Mouse (Mus musculus): Measurements from ENCODE around the gene BC024978. TPM values are rescaled to one million over a fixed set of nuclear protein-coding genes. Genes with fewer than 3 reads are reported as not detected.

Gene BC024978
- total RNA-seq, 2 experiments from 2014 or later, result 14.6 to 15.8 TPM

GRCm38 (mm10) chr7:27257852-27258204, 62.2 kb downstream of the BC024978 start:
- no peak for DNase-seq
- no peak for TF ChIP-seq CTCF (IDR thresholded peaks at IDR 0.05)
- Histone ChIP-seq H3K27ac (peak overlapping the region; percentile 87), H3K4me3 (peak overlapping the region; percentile 88)
- intact Hi-C loops (cut with DNase I), result loop anchor here (1.0 to 5.0 kb wide), 2 partner anchors 28 to 96 kb away; no protein-coding TSS in a partner anchor

GRCm38 (mm10) chr7:27258205-27258899, 62.8 kb downstream of the BC024978 start, which contains the start of gene Numbl:
Gene Numbl, plus strand, starts transcription at chr7:27258433.
- no peak for TF ChIP-seq CTCF (IDR thresholded peaks at IDR 0.05)
- peak; percentile 97 for DNase-seq
- intact Hi-C loops (cut with DNase I), result loop anchor here (5.0 kb wide), 1 partner anchor 96 kb away; no protein-coding TSS in a partner anchor
- H3K4me3 ChIP-seq, result peak within 1 kb of the TSS; percentile 88
- peak within 1 kb of the TSS; percentile 87 for H3K27ac ChIP-seq

- Histone ChIP-seq H3K4me3 (peak overlapping the region; percentile 88), H3K27ac (peak overlapping the region; percentile 87)
- no peak for DNase-seq
- intact Hi-C loops (cut with DNase I), result loop anchor here (5.0 kb wide), 1 partner anchor 97 kb away; no protein-coding TSS in a partner anchor
- TF ChIP-seq CTCF (IDR thresholded peaks at IDR 0.05), result no peak
Observed at GRCm38 (mm10) chr7:27259271-27259721, 63.7 kb downstream of the BC024978 start.

GRCm38 (mm10) chr7:27259771-27260170, 64.2 kb downstream of the BC024978 start:
- peak overlapping the region; percentile 88 for H3K4me3 ChIP-seq
- intact Hi-C loops (cut with DNase I), result loop anchor here (5.0 kb wide), 1 partner anchor 97 kb away; no protein-coding TSS in a partner anchor
- peak overlapping the region; percentile 87 for H3K27ac ChIP-seq
- no peak for TF ChIP-seq CTCF (IDR thresholded peaks at IDR 0.05)
- no peak for DNase-seq

Small RNA genes lying within 50 kb of the gene (microRNA-seq; reads per million reads assigned to microRNA genes)
- not detected for gene Mir1191
- not detected for gene Mir3101

Other genes with a start within 250 kb of the BC024978 start
- under 1 TPM in 1 of 2 experiments, not detected in 1; 0.14 TPM for gene Cyp2a12, start 166.7 kb upstream of the BC024978 start, total RNA-seq (2021)
- under 1 TPM; 0.50 to 0.64 TPM for gene Cyp2f2, start 75.9 kb upstream of the BC024978 start, total RNA-seq (2021)
- gene Cyp2t4, start 42.1 kb upstream of the BC024978 start, total RNA-seq (2021), result not detected
- 100 to 1,000 TPM in 1 of 2 experiments, 10 to 100 TPM in 1; 97.6 to 119 TPM for gene Egln2, start 29.0 kb upstream of the BC024978 start, total RNA-seq (2021)
- gene Rab4b, start 16.9 kb upstream of the BC024978 start, total RNA-seq (2021), result 1 to 10 TPM; 5.7 to 6.5 TPM
- under 1 TPM in 1 of 2 experiments, not detected in 1; 0.18 TPM for gene Gm21983, start 14.7 kb upstream of the BC024978 start, total RNA-seq (2021)
- gene Mia, start 14.6 kb upstream of the BC024978 start, total RNA-seq (2021), result not detected
- 10 to 100 TPM; 32.5 to 37.3 TPM for gene Snrpa, start 490 bp downstream of the BC024978 start, total RNA-seq (2021)
- 1 to 10 TPM; 3.9 to 4.3 TPM for gene Itpkc, start 32.9 kb downstream of the BC024978 start, total RNA-seq (2021)
- 1 to 10 TPM; 3.2 to 3.4 TPM for gene Coq8b, start 37.2 kb downstream of the BC024978 start, total RNA-seq (2021)
- 1 to 10 TPM; 3.8 to 4.2 TPM for gene Numbl, start 62.7 kb downstream of the BC024978 start, total RNA-seq (2021)
- 10 to 100 TPM; 48.0 to 81.2 TPM for gene Ltbp4, start 141.9 kb downstream of the BC024978 start, total RNA-seq (2021)
- 1 to 10 TPM; 2.3 to 2.8 TPM for gene Shkbp1, start 160.2 kb downstream of the BC024978 start, total RNA-seq (2021)
- gene Gm20479, start 161.6 kb downstream of the BC024978 start, total RNA-seq (2021), result not detected